Mouse (Mus musculus) large intestine, adult 2 months (tissue): ENCODE results near the gene H3f3a. TPM values are rescaled to one million over a fixed set of nuclear protein-coding genes. Genes with fewer than 3 reads are reported as not detected.

Source experiments
- DNase-seq: peaks from one replicate; pipeline ENCODE4 v3.0.0-alpha.2; 2012; ENCODE audit warnings: low read depth, low spot score
- WGBS: fragments of 180-500 bp; shearing (Covaris S2); methylation state at CpG from one replicate; pipeline ENCODE4 v1.1.7; 2018; 5-methylcytosine and 5-hydroxymethylcytosine counted together
- polyA plus RNA-seq: library from polyadenylated mRNA; depleted of rRNA; stranded (reverse); fragments of >200 nt; gene quantifications from 2 replicates; pipeline ENCODE4 v1.2.3, GENCODE M21; 2012

The H3f3a gene
- polyA plus RNA-seq, 1 experiment = 392 TPM

DNA sequence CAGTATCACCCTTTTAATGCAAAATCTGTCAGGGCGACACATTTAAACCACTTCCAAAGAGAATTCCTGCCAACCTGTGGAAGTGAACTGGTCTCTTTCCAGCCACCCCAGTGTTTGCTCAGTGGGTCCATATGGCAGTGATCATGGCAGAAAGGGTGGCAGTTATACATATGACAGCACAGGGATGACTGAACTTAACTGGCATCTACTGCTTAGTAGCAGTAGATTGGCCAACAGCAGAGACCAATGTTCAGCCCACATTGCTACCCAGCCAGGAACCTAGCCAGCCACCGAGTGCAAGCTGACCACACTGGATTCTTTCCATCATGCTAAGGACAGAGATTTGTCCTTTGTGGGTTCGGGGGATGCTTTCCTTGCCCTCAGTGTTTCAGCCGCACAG, 20.9 kb downstream of the H3f3a start:
- DNase-seq = no peak
- 83% methylated on average over 4 of the region's 4 CpGs for WGBS

DNA sequence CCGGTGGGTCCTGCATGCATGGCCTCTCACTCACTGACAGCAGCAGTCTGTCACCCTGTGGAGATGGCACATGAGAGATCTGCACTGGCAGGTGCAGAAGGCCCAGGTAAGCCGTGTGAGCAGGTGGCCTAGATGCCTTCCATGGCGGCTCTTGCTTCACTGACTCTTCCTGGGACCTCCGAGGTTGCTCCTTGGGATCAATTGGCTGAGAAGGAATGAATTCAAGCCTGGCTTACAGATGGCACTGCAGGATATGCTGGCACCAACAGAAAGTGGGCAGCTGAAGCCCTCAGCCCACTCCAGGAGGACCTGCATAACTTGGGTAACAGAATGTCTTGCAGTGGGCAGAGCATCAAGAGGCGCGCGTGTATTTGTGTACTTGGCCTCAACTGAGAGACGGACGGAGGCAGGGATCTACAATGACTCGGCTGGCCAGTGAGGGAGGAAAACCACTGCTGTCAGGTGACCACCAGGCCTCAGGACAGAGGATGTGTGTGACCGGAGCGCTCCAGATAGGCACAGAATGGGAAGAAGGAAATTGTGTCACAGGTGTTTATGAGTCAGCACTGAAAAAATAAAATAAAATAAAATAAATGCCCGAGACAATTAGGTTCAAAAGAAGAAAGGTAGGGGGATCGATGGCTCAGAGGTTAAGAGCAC, 21.8 kb downstream of the H3f3a start:
- no peak for DNase-seq
- 83% methylated on average over 14 of the region's 14 CpGs for WGBS

DNA sequence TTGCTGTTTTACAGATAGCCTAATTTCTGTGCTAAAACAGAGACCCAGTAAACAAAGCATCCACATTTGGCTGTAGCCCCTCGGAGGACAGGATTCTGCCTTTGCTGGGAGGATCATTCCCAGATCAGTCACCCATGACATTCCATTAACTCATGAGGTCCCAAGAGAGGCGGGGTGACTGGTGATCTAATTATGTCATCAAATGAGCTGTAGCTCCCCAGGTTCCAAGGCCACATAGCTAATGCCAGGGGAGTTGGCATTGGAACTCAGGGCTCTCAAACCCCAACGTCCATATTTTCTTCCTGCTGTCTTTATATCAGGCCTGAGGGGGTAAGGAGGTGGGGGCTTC, 30.2 kb downstream of the H3f3a start:
- 50% methylated on average over 3 of the region's 3 CpGs for whole genome bisulfite sequencing
- DNase-seq = no peak

DNA sequence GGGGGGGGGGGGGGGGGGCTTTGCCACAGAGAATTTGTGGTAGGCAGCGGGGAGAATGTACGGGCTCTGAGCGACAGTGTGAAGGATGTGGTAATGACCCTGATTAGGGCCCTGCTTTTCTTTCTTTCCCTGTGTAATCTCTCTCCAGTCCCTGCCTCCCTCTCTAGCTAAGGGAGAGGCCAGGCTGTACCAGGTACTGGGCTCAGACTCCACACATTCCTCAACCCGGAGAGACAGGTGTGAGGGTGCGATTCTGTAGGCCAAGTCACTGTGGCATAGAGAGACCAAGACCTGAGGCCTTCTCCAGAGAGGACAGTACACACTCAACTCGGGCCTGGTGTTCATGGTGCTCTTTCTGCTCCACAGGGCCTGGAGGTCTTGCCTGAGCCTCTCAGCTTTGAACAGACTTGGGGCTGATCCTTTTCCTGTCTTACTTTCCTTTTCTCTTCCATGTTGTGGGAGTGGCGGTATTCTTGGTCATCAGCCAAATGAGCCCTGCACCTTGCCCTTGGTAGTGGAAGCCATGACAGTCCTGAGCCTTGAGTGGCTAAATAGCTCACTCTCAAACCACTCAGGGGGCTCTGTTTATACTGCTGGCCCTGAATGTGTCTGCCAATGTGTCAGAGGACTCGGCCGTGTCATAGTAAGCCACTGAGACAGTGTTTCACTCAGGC, 30.7 kb downstream of the H3f3a start:
- WGBS = 51% methylated on average over 9 of the region's 9 CpGs
- no peak for DNase-seq

DNA sequence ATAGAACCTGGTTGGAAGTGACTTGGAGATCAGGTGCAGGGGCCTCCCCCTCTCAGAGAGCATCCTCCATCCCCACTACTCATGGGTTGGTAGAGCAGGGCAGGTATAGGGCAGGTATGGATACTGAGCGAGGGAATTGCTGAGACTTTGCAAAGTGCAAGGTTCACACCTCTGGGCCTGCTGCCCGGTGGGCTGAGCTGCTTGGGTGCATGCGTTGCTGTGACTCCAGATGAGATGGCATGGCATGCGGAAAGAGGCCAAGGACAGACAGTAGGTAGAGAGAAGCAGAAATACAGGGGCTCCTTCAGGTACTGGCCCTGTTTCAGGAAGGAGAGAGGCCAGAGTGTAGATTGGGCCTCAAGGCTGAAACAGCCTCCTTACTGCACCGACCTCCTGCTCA, 32.5 kb downstream of the H3f3a start:
- DNase-seq = no peak
- WGBS = 31% methylated on average over 5 of the region's 5 CpGs

DNA sequence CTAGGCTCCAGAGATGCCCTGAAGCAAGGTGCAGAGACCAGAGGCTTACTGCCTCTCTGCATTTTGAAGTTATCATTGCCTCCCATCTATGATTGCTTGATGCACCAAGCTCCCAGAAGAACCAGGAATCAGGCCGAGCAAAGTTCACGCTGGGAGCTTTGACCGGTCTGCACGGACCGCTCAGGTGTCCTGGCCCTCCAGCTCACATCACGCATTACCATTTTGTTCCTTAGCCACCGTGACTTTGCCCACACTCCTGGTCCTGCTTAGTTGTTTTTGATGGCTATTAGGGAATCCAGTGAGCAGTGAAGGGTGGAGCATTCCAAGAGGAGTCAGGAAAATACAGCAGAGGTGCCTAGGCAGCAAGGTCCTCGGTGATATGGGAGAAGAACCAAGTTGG, 33.5 kb downstream of the H3f3a start:
- no peak for DNase-seq
- 79% methylated on average over 8 of the region's 8 CpGs for WGBS

DNA sequence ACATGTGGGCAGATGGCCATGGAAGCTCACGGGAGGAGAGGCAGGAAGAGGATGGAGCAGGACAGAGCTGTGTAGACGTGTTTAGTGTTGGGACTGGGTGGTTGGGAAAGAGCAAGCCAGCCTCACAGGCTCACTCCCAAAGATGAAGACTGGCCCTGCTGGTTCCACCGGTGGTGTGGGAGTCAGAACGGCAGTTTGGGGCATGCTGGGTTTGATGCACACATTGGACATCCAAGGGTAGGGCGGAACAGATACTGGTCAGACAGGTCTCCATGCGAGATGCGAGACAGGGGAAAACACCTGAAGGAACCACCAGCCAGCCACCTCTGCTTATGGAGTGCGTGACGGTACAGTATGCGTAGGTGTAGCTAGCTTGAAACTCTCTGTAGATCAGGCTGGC, 34.8 kb downstream of the H3f3a start:
- 53% methylated on average over 10 of the region's 10 CpGs for WGBS
- no peak for DNase-seq

DNA sequence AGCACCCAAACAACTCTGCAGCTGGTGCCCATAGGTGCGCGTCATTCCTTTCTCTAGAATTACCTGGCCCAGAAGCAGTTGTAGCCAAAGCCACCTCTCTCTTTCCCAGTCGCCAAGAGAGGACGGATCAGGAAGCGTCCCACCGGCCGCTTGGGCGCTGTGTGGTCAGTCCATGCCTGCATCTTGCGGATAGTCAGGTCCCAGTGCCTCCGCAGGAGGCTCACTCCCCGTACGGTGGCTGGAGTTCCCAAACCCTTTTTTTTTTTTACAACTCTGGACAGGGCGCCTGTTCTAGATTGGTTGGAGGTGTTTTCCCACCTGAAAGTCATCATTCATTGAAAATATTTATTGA, 35.4 kb downstream of the H3f3a start:
- no peak for DNase-seq
- 3% methylated on average over 13 of the region's 13 CpGs for WGBS

DNA sequence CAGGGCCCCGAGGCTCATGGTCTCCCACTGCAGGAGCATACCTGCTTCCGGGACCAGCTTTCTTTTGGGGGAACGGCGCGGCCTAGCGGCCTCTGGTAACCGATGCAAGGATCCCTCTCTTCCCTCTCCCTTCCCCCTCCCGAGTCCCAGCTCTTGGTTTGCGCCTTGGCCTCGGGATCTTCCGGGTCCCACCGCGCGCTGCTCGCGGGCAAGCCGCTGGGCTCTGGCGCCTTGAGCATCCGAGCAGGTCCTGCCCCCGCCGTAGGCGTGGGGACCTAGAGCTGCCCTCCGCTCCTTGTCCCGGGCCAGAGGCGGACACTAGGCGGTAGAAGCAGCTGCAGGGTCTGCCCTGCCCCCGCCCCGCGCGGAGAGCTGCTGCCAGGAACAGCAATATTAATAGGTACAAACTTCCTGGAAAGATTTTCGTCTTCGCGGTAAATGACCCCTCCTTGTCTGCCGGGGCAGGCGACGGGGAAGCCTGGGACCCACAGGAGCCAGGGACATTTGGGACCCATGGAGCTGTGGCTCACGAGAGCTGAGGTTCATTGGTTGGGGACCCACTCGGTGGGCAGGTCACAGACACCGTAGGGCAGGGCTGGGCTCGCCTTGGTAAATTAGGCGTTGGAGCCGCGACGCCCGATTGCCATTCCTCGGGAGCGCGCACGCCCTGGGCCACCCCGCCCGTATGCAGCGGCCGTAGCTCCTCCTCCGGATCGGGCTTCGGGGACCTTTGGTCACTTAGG, 35.9 kb downstream of the H3f3a start:
- WGBS = under 1% methylated on average over 56 of the region's 56 CpGs
- DNase-seq = peak; percentile 83

DNA sequence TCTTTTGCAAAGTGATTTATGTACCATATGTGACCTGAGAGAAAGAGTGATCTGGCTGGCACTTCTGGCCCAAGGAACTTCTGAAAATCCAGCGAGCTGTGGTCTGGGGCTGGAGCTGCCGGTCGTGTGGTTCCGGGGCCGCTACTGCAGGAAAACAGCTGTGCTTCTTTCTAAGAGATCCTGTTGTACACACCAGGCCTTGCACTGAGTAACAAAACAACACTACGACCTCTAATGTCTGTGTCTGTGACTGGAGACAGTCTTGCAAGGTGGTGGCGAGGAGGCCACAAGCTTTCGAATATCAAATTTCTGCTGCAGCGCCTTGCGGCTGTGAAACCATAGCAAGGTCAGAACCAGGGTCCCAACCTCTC, 36.5 kb downstream of the H3f3a start:
- 1% methylated on average over 10 of the region's 10 CpGs for WGBS
- no peak for DNase-seq

DNA sequence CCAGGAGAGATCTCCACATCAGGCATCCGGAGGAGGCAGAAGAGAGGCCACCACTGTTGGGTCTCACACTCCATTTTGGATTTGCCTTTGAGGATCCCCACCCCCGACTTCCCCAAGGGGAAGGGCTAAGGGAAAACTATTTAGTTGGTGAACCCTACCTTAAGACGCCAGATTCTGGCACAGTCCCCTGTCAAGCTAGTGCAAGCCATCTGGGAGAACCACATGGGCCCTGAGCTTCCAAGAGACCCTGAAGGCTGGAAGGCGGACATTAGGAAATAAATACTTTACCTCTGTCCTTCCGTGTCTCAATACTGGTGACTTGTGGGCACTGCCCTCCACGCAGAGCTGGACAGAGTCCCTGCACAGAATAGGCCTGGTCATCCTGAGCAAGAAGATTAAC, 37.2 kb downstream of the H3f3a start:
- WGBS = 90% methylated on average over 6 of the region's 6 CpGs
- DNase-seq = no peak

DNA sequence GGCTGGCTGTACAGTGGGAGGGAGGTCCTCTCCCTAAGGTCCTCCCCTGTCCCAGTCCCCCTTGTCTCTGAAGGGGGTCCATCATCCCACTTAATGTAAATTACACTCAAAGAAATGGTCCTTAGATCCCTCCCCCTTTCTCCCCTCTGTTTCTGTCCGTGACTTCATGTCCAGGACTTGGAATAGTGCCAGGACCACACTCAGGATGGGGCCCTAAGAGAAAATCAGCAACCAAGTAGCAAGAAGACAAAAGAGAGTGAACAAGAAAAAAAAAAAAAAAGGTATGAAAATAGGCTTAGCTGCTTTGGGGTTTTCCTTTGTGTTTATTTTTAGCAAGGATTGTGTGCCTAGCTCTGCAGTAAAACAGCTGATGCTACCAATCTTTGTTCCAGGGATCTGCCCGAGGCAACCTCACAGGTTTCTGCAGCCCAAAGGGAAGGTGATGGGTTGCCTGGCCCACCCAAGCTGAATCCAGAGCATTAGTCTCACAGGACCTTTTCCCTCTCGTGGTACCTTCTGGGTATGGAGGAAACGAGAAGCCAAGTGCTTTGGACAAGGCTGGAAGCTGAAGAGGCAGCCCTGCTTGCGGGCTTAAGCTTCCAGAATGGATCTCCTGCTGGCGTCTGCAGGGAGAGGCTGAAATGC, 37.8 kb downstream of the H3f3a start:
- DNase-seq = no peak
- WGBS = 74% methylated on average over 6 of the region's 6 CpGs

DNA sequence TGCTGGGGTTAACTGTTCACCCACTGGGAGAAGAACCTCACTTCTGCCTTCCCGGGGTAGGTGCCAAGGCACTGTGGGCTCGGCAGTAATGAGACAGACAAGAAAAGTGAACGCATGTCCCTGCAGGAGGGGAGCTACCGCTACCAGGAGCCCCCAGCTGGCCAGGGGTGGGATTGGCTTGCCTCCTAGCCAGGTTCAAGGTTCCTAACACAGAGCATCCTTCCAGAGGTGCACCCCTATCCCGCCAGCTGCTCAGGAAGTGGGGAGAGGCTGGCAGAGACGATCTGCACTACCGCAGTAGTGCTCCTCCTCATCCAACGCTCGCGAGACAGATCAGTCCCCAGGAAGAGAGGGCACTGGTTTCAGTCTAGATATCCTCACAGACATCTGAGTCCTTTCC, 38.4 kb downstream of the H3f3a start:
- WGBS = 85% methylated on average over 10 of the region's 10 CpGs
- DNase-seq = no peak

DNA sequence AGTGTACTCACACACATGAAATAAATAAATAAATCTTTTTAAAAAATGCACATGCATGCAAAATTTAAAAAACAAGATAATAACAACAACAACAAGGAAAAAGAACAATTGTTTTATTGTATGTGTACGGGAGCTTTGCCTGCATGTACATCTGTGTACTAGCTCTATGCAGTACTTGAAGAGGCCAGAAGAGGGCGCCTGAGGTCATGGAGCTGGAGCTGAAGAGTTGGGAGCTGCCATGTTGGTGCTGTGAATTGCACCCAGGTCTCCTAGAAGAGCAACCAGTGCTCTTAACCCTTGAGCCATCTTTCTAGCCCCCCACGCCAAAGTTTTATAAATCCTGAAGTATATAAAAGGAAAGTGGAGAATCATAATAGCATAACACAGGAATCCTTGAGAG, 39.1 kb downstream of the H3f3a start:
- DNase-seq = no peak
- 64% methylated on average over 3 of the region's 3 CpGs for WGBS

DNA sequence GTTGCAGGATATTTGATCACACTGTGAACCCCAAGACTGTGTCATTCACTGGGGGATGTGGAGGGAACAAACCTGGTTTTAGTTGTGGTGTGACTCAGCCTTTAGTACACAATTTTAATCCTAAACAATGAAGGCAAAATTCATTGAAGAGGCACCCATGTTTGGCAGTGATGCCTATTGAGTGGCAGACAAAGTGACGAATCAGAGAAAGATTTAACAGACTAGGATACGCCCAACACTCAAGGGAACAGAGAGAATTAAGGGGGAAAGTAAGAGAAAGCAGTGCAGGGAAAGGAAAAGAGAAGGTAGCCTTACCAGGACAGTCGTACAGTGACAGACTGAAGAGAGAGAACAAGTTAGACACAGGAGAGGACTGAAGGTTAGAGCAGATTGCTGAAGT, 41.5 kb downstream of the H3f3a start:
- WGBS = 96% methylated on average over 3 of the region's 3 CpGs
- DNase-seq = no peak

DNA sequence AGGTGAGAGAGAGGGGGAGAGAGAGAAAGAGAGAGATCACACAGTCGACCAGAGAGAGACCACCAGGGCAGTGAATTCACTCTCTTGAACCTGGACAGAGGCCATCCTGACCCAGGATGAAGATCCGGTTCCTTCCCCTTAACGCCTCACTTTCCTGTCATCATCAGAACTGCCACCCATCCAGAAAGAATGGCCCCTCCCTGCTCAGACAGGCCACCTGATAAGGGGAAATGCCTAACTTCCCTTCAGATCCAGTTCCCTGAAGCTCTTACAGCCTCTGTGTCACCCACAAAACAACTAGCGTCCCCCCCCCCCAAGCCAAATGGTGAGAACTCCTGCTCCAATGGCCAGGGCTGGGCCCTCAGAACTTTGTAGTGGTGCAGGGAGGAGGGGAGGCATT, 42.0 kb downstream of the H3f3a start:
- no peak for DNase-seq
- WGBS = 70% methylated on average over 4 of the region's 4 CpGs

DNA sequence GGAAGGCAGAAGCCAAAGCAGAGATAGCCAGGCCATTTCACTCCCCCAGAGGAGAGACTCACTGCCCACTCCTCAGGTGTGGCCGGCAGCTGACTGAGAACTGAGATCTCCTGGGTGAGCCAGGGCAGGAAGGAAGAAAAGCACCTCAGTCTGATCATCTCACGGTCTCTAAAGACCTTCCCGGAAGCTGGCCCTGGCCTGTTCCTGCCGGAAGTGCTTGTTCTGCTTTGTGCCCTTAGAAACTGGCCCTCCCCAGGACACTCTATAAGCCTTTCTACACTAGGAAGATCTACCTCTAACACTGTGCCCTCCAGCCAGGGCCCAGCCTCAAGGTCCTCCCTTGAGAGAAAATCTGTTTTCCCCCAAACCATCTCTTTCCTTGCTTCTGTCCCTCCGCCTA, 42.4 kb downstream of the H3f3a start:
- no peak for DNase-seq
- WGBS = 83% methylated on average over 5 of the region's 5 CpGs

DNA sequence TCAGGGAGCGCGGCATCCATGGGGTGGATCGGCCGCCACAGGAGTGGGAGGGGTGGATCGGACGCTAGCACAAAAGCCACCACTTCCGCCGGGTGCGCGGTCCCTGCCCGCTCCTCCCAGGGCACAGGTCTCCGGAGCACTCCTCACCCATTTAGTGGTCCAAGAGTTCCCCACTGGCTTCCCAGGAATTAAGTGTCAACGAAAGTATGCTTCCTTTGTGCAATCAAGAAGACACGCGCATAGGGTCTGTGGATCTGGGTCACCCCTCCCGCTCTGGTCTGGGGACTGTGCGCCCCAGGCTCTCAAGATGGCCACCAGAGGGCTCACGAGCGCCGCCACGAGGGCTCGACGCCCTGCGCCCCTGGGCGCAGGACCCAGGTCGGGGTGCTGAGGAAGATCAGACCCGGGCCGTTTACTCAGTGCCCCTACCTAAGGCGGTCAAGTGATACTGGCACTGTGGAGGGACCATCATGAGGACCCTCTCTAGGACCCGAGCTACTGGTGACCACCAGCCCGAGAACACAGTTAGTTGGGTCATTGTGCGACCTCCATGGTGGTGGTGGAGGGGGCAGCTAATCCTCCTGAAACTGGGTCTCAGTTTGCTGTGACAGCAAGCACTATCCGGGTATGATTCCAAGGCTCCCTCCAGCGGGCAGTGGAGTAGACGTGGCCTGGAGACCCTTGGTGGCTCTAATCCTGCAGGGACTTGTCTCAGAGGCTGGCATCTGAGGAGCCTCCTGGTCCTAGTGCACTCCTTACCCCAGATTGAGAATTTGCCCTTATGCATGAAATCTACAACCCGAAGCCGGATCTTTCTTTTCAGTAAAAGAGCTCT, 45.2 kb downstream of the H3f3a start:
- 4% methylated on average over 37 of the region's 37 CpGs for WGBS

DNA sequence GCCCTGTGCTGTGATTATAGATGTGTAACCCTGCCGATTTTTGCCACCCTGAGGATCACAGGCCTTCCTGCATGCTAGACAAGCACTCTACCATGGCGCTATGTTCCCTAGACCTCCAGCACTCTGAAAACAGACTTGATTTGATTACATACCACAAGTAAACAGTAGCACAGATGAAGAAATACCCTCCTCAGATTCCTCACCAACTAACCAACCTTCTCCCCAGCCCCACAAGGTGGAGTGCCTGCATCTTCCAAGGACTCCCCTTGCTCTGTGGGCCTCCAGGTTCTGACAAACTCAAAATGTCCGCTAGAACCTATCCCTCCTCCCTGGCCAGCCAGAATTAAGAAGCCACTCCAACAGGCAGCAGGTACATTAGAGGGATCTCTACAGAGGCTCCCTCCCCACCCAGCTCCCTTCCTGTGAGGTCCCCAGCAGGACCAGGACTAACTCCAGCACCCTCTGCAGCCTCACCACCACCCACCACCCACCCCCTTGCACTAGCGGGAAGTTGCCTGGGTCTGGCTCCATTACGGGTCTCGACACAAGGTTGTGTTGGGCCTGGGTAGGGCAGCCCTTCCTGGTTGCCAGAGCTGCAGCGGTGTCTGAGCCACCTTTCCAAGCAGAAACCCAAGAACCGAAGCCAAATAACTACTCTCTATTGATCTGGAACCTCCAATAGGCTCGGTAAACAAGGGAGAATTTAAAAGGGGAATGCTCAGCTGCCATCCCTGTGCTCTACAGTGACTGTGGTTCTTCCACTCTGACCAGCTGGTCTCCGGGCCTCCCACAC, 46.0 kb downstream of the H3f3a start:
- 13% methylated on average over 10 of the region's 10 CpGs for WGBS
- DNase-seq = no peak

More for the DNA sequence above, 45.2 kb downstream of the H3f3a start:
- no peak for DNase-seq
